Mouse (Mus musculus) C2C12 (cell line): ENCODE data around the gene Kansl1.

ENCODE experiments used
- CTCF ChIP-seq: IDR thresholded peaks from one replicate; pipeline ENCODE4 v1.5.1; 2011; ENCODE audit not compliant: control insufficient read depth, insufficient read depth, insufficient read length
- FOSL1 ChIP-seq: IDR thresholded peaks from one replicate; pipeline ENCODE4 v1.8.0; 2011; ENCODE audit warnings: mild to moderate bottlenecking, low read length; ENCODE audit not compliant: poor library complexity, insufficient read depth, severe bottlenecking
- MYOG ChIP-seq: IDR thresholded peaks from one replicate; pipeline ENCODE4 v1.6.1; 2011; ENCODE audit not compliant: control insufficient read depth, insufficient read length; ENCODE audit errors: extremely low read depth
- USF1 ChIP-seq: IDR thresholded peaks from one replicate; pipeline ENCODE4 v1.6.1; 2011; ENCODE audit warnings: low read depth, mild to moderate bottlenecking, control low read depth, moderate library complexity

DNA sequence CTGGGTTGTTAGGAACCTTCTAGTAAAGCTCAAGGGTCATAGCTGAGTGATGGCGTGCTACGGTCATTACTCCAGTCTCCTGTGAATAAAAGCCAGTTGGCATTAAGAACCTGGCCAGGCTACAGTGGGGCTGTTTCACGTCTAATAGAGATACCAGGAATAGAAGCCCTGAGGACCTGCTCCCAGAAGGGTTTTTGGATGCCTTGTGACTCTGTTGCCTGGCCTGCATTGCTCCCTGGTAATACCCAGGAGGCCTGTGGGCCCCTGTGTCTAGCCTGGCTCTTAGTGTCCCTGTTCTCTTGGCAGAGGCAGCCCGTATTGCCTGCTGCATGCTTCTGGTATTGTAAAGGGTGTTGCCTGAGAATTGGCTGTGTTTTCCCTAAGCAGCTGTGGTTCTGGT lies 161.5 kb downstream of the Kansl1 start:
- no peak for TF ChIP-seq CTCF
- no peak for TF ChIP-seq USF1
- TF ChIP-seq FOSL1, result no peak
- TF ChIP-seq MYOG, result no peak
